Mouse (Mus musculus): ENCODE results near the gene Tdpoz3.
"Not testable (repeated sequence)": the region's sequence is repeated elsewhere in the genome, so short reads cannot be mapped to it uniquely, and the experiment has no call there.

The Tdpoz3 gene

DNA sequence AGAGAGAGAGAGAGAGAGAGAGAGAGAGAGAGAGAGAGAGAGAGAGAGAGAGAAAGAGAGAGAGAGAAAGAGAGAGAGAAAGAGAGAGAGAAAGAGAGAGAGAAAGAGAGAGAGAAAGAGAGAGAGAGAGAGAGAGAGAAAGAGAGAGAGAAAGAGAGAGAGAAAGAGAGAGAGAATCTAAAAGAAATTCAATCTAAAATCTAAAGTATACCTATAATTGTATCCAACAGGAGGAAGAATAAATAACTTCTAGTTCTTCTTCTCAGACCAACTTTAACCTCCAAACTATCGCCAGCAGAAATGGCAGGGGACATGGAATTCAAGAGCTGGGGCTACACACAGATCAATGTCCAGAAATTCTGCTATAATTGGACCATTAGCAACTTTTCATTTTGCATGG lies at the start of gene Tdpoz3:
TSS of gene Tdpoz3 (plus strand) at position 301 of the 400 bp plus-strand sequence.
- DNase-seq = not testable (repeated sequence)

DNA sequence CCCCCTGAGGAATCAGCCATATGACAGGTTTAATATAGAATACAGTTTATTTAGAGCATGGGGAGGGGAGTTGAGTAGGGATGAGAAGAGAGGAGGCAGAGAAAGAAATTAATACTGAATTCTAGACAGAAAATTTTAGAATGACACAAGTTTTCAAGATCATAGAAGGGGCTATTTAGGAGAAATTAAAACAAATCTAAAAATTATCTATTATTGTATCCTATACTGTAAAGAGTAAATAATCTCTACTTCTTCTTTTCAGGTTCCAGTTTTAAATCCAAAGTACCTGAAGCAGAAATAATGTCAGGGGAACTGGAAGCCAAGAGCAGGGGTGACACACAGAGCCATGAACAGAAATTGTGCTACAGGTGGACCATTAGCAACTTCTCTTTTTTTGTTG lies 29.7 kb upstream of the Tdpoz3 start, which contains the start of gene Tdpoz4:
TSS of gene Tdpoz4 (plus strand) at position 301 of the 400 bp plus-strand sequence.
- DNase-seq = not testable (repeated sequence)

DNA sequence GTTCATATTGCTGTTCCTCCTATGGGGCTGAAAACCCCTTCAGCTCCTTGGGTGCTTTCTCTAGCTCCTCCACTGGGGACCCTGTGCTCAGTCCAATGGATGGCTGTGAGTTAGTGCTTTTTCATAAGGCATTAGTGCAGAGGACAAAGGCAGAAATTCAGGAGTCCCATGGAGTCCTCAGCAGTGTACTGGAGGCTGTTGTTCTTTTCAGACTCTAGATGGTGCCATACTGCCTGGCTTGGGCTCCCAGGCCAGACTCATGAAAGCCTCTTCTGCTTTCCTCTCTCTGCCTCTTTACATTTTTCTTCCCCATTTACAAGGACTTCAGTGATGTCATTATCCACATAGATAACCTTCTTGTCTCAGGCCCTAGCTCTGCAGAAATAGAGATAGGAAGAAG lies 12.5 kb upstream of the Tdpoz3 start:
- DNase-seq = not testable (repeated sequence)

DNA sequence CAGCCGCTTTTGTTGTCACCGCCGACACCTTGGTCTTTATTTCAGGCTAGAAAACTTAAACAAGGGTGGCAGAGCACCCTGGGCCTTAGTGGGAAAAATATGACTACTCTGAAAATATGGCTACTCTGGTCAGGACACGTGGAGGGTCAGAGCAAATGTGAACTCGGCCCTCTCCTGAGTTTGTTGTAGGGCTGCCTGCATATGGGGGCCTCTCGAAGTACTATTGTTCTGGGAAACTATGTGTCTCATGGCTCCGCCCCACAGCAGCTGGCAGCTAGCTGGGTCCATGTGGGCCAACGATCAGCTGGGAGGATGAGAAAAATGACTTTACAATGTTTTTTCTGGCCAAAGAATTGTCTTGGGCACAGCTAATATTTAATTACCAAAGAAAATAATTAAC lies 33.1 kb downstream of the Tdpoz3 start:
- DNase-seq = peak; percentile 3

DNA sequence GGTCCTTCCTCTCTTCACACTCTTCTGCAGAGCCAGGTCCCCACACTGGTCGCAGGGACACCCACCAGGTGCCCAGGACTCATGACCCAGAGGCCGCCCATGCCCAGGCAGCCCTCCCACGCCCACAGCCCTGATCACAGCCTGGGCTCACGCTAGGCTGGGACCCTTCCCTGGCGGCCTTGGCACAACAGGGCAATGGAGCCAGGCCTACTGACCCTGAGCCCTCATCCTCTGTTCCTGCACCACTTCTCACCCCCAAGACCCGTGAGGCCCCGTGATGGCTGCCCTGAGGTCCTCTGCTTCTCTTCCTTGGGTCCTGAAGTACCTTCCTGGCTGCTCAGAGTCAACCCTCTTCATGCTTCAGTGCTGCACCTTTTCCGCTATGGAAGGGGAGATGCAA lies 44.8 kb downstream of the Tdpoz3 start:
- not testable (repeated sequence) for DNase-seq
